Mouse (Mus musculus): ENCODE data around the gene Spef1.

- TF ChIP-seq POLR2A (IDR thresholded peaks at IDR 0.05; ENCODE audit: low read depth, low read length) (no peak), CTCF (IDR thresholded peaks at IDR 0.05; ENCODE audit: extremely low read depth, insufficient read depth, insufficient read length, insufficient replicate concordance) (no peak)
These were observed 41.5 kb downstream of the Spef1 start for GRCm38 (mm10) chr2:131145536-131145935.

Measured in spleen, adult 2 months (tissue).